Mouse (Mus musculus): Measurements from ENCODE around the gene Cd247. TPM values are rescaled to one million over a fixed set of nuclear protein-coding genes. Genes with fewer than 3 reads are reported as not detected.
A peak's percentile ranks its signal among the peaks of the same experiment; 100 is the strongest.

Cd247 gene
- polyA plus RNA-seq, 1 experiment from 2014 or later = 0.97 TPM

GRCm38 (mm10) chr1:165828173-165828572 lies 39.7 kb downstream of the Cd247 start:
- Histone ChIP-seq H3K36me3 (ENCODE audit: control insufficient read depth, insufficient read depth, low read length) (no peaks in the 10 kb centered on the region), H3K4me3 (ENCODE audit: low read depth, low read length) (no peak overlapping the region), H3K9ac (ENCODE audit: low read length) (no peak overlapping the region), H3K4me2 (ENCODE audit: low read length) (no peak overlapping the region), H3K27ac (ENCODE audit: low read depth, low read length) (no peak overlapping the region), H3K27me3 (replicated peaks; ENCODE audit: control insufficient read depth, insufficient read depth, low read length) (0 out of 2 replicates have a peak, but pooled peaks cover 4% of the 10 kb centered on the region), H3K9me3 (replicated peaks; ENCODE audit: control insufficient read depth, low read length) (no peaks in the 10 kb centered on the region), H3K4me1 (ENCODE audit: control insufficient read depth, insufficient read depth, low read length) (no peaks in the 10 kb centered on the region)
- no peak for ATAC-seq
- DNase-seq (ENCODE audit: low spot score) = no peak
- WGBS = 90% methylated on average over 5 of the region's 5 CpGs

DNA sequence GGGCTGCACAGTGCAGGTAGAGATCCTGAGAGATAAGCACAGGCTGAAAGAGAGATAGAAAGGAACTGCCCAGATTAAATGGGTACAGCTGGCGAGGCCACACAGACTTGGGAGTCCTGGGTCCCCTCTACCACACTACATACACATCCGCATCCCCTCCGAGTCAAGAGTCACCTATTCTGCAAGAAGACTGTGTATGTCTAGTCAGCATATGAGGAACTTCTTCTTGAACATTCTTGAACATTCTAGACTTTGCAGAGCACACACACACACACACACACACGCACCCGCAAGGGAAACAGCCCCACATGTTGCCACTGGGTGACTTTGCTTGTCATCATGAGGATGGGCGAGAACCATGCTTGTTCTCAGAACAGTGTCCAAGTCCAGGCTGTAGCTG lies 40.1 kb downstream of the Cd247 start:
- Histone ChIP-seq H3K36me3 (ENCODE audit: control insufficient read depth, insufficient read depth, low read length) (no peaks in the 10 kb centered on the region), H3K4me2 (ENCODE audit: low read length) (no peak overlapping the region), H3K9ac (ENCODE audit: low read length) (no peak overlapping the region), H3K27ac (ENCODE audit: low read depth, low read length) (no peak overlapping the region), H3K4me3 (ENCODE audit: low read depth, low read length) (no peak overlapping the region), H3K4me1 (ENCODE audit: control insufficient read depth, insufficient read depth, low read length) (no peaks in the 10 kb centered on the region), H3K27me3 (replicated peaks; ENCODE audit: control insufficient read depth, insufficient read depth, low read length) (0 out of 2 replicates have a peak, but pooled peaks cover 4% of the 10 kb centered on the region), H3K9me3 (replicated peaks; ENCODE audit: control insufficient read depth, low read length) (no peaks in the 10 kb centered on the region)
- DNase-seq (ENCODE audit: low spot score) = no peak
- WGBS = 95% methylated on average over 6 of the region's 6 CpGs
- no peak for ATAC-seq

- no peaks in the 10 kb centered on the region for H3K36me3 ChIP-seq (ENCODE audit: control insufficient read depth, insufficient read depth, low read length)
- H3K27ac ChIP-seq (ENCODE audit: low read depth, low read length) = no peak overlapping the region
- H3K27me3 ChIP-seq (replicated peaks; ENCODE audit: control insufficient read depth, insufficient read depth, low read length) = 0 out of 2 replicates have a peak, but pooled peaks cover 7% of the 10 kb centered on the region
- no peak for ATAC-seq
- WGBS = 93% methylated on average over 5 of the region's 5 CpGs
- H3K4me2 ChIP-seq (ENCODE audit: low read length) = no peak overlapping the region
- no peak for DNase-seq (ENCODE audit: low spot score)
- H3K9me3 ChIP-seq (replicated peaks; ENCODE audit: control insufficient read depth, low read length) = no peaks in the 10 kb centered on the region
- H3K4me1 ChIP-seq (ENCODE audit: control insufficient read depth, insufficient read depth, low read length) = peaks cover 10% of the 10 kb centered on the region
- H3K9ac ChIP-seq (ENCODE audit: low read length) = no peak overlapping the region
- no peak overlapping the region for H3K4me3 ChIP-seq (ENCODE audit: low read depth, low read length)
These were observed 41.4 kb downstream of the Cd247 start for GRCm38 (mm10) chr1:165829890-165830289.

DNA sequence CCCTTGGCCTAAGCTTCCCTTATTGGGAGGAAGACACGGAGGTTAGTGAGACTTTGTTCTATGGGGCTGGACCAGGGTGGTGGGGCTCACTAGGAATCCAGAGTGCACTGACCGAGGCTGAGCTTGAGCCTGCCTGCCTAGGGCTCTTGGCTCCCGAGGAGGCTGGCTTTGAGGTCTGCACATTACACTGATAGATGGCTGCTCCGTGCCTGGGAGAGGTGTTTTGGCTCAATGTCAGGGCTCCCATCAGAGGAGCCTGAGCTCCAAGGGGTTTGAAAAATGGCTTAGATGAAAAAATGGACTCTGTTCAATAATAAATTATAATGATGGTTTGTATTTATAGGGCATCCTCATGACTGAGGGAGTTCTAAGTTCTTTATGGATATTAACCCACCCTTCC lies 44.8 kb downstream of the Cd247 start:
- WGBS = 38% methylated on average over 4 of the region's 4 CpGs
- H3K27ac ChIP-seq (ENCODE audit: low read depth, low read length) = no peak overlapping the region

GRCm38 (mm10) chr1:165833910-165834632 lies 45.6 kb downstream of the Cd247 start:
- Histone ChIP-seq H3K9me3 (replicated peaks; ENCODE audit: control insufficient read depth, low read length) (no peaks in the 10 kb centered on the region), H3K27ac (ENCODE audit: low read depth, low read length) (no peak overlapping the region), H3K27me3 (replicated peaks; ENCODE audit: control insufficient read depth, insufficient read depth, low read length) (peaks cover 12% of the 10 kb centered on the region; the same call in 1 of the 2 replicates), H3K4me1 (ENCODE audit: control insufficient read depth, insufficient read depth, low read length) (peaks cover 15% of the 10 kb centered on the region), H3K4me2 (ENCODE audit: low read length) (peak overlapping the region; percentile 46), H3K36me3 (ENCODE audit: control insufficient read depth, insufficient read depth, low read length) (no peaks in the 10 kb centered on the region), H3K9ac (ENCODE audit: low read length) (peak overlapping the region; percentile 35; the same call in 1 of the 2 replicates), H3K4me3 (ENCODE audit: low read depth, low read length) (0 out of 2 replicates have a peak overlapping the region, but pooled peaks have one; percentile 9)
- ATAC-seq = peak; percentile 35; the same call in 1 of the 2 replicates
- no peak for DNase-seq (ENCODE audit: low spot score)
- WGBS = 24% methylated on average over 17 of the region's 17 CpGs

More for the DNA sequence above, 44.8 kb downstream of the Cd247 start:
- DNase-seq (ENCODE audit: low spot score) (no peak), ATAC-seq (no peak)
- H3K4me3 ChIP-seq (ENCODE audit: low read depth, low read length) = no peak overlapping the region
- peaks cover 10% of the 10 kb centered on the region; the same call in 1 of the 2 replicates for H3K27me3 ChIP-seq (replicated peaks; ENCODE audit: control insufficient read depth, insufficient read depth, low read length)
- no peak overlapping the region for H3K4me2 ChIP-seq (ENCODE audit: low read length)
- no peaks in the 10 kb centered on the region for H3K9me3 ChIP-seq (replicated peaks; ENCODE audit: control insufficient read depth, low read length)
- H3K4me1 ChIP-seq (ENCODE audit: control insufficient read depth, insufficient read depth, low read length) = peaks cover 15% of the 10 kb centered on the region
- H3K9ac ChIP-seq (ENCODE audit: low read length) = no peak overlapping the region
- no peaks in the 10 kb centered on the region for H3K36me3 ChIP-seq (ENCODE audit: control insufficient read depth, insufficient read depth, low read length)

DNA sequence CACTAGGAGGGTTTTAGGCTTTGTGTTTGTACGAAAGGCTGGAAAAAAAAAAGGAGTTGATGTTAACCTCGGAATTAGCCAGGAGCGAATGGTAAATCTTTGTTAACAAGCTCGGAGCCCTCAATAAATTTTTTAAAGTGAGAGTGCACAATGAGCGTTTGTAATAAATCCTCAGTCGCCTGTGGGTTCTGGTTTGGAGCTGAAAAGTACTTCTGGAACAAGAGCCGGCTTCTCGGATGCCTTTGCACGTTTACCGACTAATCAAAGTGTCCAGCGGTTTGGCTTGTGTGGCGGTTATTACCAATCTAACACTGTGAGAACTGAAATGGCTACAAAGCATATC lies 46.1 kb downstream of the Cd247 start:
- H3K4me2 ChIP-seq (ENCODE audit: low read length) = peak overlapping the region; percentile 46
- H3K4me1 ChIP-seq (ENCODE audit: control insufficient read depth, insufficient read depth, low read length) = peaks cover 15% of the 10 kb centered on the region
- WGBS = 20% methylated on average over 12 of the region's 12 CpGs
- H3K36me3 ChIP-seq (ENCODE audit: control insufficient read depth, insufficient read depth, low read length) = no peaks in the 10 kb centered on the region
- no peak overlapping the region for H3K27ac ChIP-seq (ENCODE audit: low read depth, low read length)
- DNase-seq (ENCODE audit: low spot score) (no peak), ATAC-seq (no peak)
- peaks cover 16% of the 10 kb centered on the region; the same call in 1 of the 2 replicates for H3K27me3 ChIP-seq (replicated peaks; ENCODE audit: control insufficient read depth, insufficient read depth, low read length)
- H3K9ac ChIP-seq (ENCODE audit: low read length) = peak overlapping the region; percentile 35; the same call in 1 of the 2 replicates
- 0 out of 2 replicates have a peak overlapping the region, but pooled peaks have one; percentile 9 for H3K4me3 ChIP-seq (ENCODE audit: low read depth, low read length)
- no peaks in the 10 kb centered on the region for H3K9me3 ChIP-seq (replicated peaks; ENCODE audit: control insufficient read depth, low read length)

- ATAC-seq (no peak), DNase-seq (ENCODE audit: low spot score) (no peak)
- peaks cover 23% of the 10 kb centered on the region for H3K4me1 ChIP-seq (ENCODE audit: control insufficient read depth, insufficient read depth, low read length)
- no peaks in the 10 kb centered on the region for H3K36me3 ChIP-seq (ENCODE audit: control insufficient read depth, insufficient read depth, low read length)
- 43% methylated on average over 6 of the region's 6 CpGs for WGBS
- H3K27me3 ChIP-seq (replicated peaks; ENCODE audit: control insufficient read depth, insufficient read depth, low read length) = peaks cover 26% of the 10 kb centered on the region
- no peak overlapping the region for H3K4me2 ChIP-seq (ENCODE audit: low read length)
- no peak overlapping the region for H3K9ac ChIP-seq (ENCODE audit: low read length)
- no peaks in the 10 kb centered on the region for H3K9me3 ChIP-seq (replicated peaks; ENCODE audit: control insufficient read depth, low read length)
- no peak overlapping the region for H3K4me3 ChIP-seq (ENCODE audit: low read depth, low read length)
- no peak overlapping the region for H3K27ac ChIP-seq (ENCODE audit: low read depth, low read length)
These were observed 48.0 kb downstream of the Cd247 start for GRCm38 (mm10) chr1:165836461-165836860.

DNA sequence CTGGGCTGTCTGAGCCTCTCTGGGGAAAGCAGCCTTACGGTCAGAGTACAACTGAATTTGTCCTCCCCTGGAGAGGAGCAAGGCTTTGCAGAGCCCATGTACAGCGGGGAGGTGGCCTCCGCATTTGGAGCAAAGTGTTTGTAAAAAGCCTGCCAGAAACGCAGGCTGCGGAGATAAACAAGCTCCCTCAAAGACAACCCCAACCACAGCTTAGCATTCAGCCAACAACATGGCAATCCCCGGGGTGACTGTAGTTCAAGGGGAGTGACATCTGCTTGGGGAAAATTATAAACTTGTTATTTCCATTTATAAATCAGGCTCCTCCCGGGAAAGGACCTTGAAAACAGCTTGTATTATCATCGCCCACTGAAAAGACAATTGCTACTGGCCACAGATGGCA lies 49.1 kb downstream of the Cd247 start:
- WGBS = 29% methylated on average over 8 of the region's 8 CpGs
- Histone ChIP-seq H3K36me3 (ENCODE audit: control insufficient read depth, insufficient read depth, low read length) (no peaks in the 10 kb centered on the region), H3K9ac (ENCODE audit: low read length) (peak overlapping the region; percentile 6; the same call in 1 of the 2 replicates), H3K9me3 (replicated peaks; ENCODE audit: control insufficient read depth, low read length) (no peaks in the 10 kb centered on the region), H3K4me3 (ENCODE audit: low read depth, low read length) (no peak overlapping the region), H3K4me2 (ENCODE audit: low read length) (no peak overlapping the region), H3K4me1 (ENCODE audit: control insufficient read depth, insufficient read depth, low read length) (peaks cover 27% of the 10 kb centered on the region), H3K27ac (ENCODE audit: low read depth, low read length) (peak overlapping the region; percentile 53; the same call in 1 of the 2 replicates), H3K27me3 (replicated peaks; ENCODE audit: control insufficient read depth, insufficient read depth, low read length) (peaks cover 35% of the 10 kb centered on the region)
- no peak for DNase-seq (ENCODE audit: low spot score)
- no peak for ATAC-seq

GRCm38 (mm10) chr1:165839201-165839600 lies 50.7 kb downstream of the Cd247 start:
- Histone ChIP-seq H3K9me3 (replicated peaks; ENCODE audit: control insufficient read depth, low read length) (no peaks in the 10 kb centered on the region), H3K36me3 (ENCODE audit: control insufficient read depth, insufficient read depth, low read length) (no peaks in the 10 kb centered on the region), H3K9ac (ENCODE audit: low read length) (no peak overlapping the region), H3K4me2 (ENCODE audit: low read length) (no peak overlapping the region), H3K27ac (ENCODE audit: low read depth, low read length) (no peak overlapping the region), H3K4me3 (ENCODE audit: low read depth, low read length) (no peak overlapping the region), H3K4me1 (ENCODE audit: control insufficient read depth, insufficient read depth, low read length) (peaks cover 27% of the 10 kb centered on the region), H3K27me3 (replicated peaks; ENCODE audit: control insufficient read depth, insufficient read depth, low read length) (peaks cover 38% of the 10 kb centered on the region)
- ATAC-seq (no peak), DNase-seq (ENCODE audit: low spot score) (no peak)
- WGBS = 85% methylated on average over 4 of the region's 4 CpGs
